In genomic region chr2:72297716-72298082, GRCm38 (mm10) we compare ENCODE assay signal across 8 mouse cellular contexts. TPM values are rescaled to one million over a fixed set of nuclear protein-coding genes. Genes with fewer than 3 reads are reported as not detected.
DNase-seq lines count a peak whose midpoint lies in the region; ATAC-seq and TF ChIP-seq lines count a peak whose summit lies in the region.

No protein-coding gene starts in this region.

- peak overlapping the region; percentile 44 for H3K4me2 ChIP-seq in heart, embryonic 14.5 days (ENCODE audit: low read length)
- H3K4me2 ChIP-seq in limb, embryonic 14.5 days (replicated peaks; ENCODE audit: low read depth, low read length, severe bottlenecking), result no peak overlapping the region
- no peak overlapping the region for H3K4me2 ChIP-seq in hindbrain, embryonic 11.5 days (replicated peaks; ENCODE audit: low read depth, low read length)

- H3K36me3 ChIP-seq in heart, embryonic 14.5 days (ENCODE audit: control insufficient read depth, insufficient read depth, low read length), result peaks cover 44% of the 10 kb centered on the region
- no peaks in the 10 kb centered on the region for H3K36me3 ChIP-seq in limb, embryonic 14.5 days (ENCODE audit: control insufficient read depth, insufficient read depth, low read length)
- no peaks in the 10 kb centered on the region for H3K36me3 ChIP-seq in hindbrain, embryonic 11.5 days (ENCODE audit: control insufficient read depth, insufficient read depth, low read length)

- peak; percentile 69 for ATAC-seq in heart, embryonic 14.5 days (ENCODE audit: insufficient number of reproducible peaks, insufficient read depth, low FRiP score, low read depth)
- ATAC-seq in limb, embryonic 14.5 days (ENCODE audit: low FRiP score, low read depth), result no peak
- no peak for ATAC-seq in hindbrain, embryonic 11.5 days (ENCODE audit: low FRiP score)

- peaks cover 2 to 20% of the 10 kb centered on the region in 2 experiments for H3K4me1 ChIP-seq in heart, embryonic 14.5 days (ENCODE audit: control insufficient read depth in 2 of 2, insufficient read depth in 2 of 2, low read length in 2 of 2)
- no peaks in the 10 kb centered on the region for H3K4me1 ChIP-seq in limb, embryonic 14.5 days (ENCODE audit: control insufficient read depth, insufficient read depth, low read length)
- no peaks in the 10 kb centered on the region for H3K4me1 ChIP-seq in hindbrain, embryonic 11.5 days (replicated peaks; ENCODE audit: control insufficient read depth, insufficient read depth, low read length)

- H3K9me3 ChIP-seq in heart, embryonic 14.5 days (ENCODE audit: control insufficient read depth, low read length), result no peaks in the 10 kb centered on the region
- H3K9me3 ChIP-seq in limb, embryonic 14.5 days (ENCODE audit: control insufficient read depth, low read length), result no peaks in the 10 kb centered on the region
- no peaks in the 10 kb centered on the region for H3K9me3 ChIP-seq in hindbrain, embryonic 11.5 days (ENCODE audit: control insufficient read depth, low read length)

- peak overlapping the region; percentile 42; the same call in 1 of the 2 replicates for H3K9ac ChIP-seq in heart, embryonic 14.5 days (ENCODE audit: low read length)
- no peak overlapping the region for H3K9ac ChIP-seq in limb, embryonic 14.5 days (ENCODE audit: low read depth, low read length, severe bottlenecking)
- no peak overlapping the region for H3K9ac ChIP-seq in hindbrain, embryonic 11.5 days (ENCODE audit: low read depth, low read length)

- TF ChIP-seq POLR2A in limb, embryonic 14.5 days (IDR thresholded peaks at IDR 0.05; ENCODE audit: borderline replicate concordance, extremely low read depth, insufficient read depth, insufficient read length), result no peak

- DNase-seq in adrenal gland, adult 2 months, result peak; percentile 31
- no peak for DNase-seq in adrenal gland, adult 8-10 months
- DNase-seq in R1 (ENCODE audit: low read depth, low spot score), result peak; percentile 24
- DNase-seq in limb, embryonic 14.5 days (ENCODE audit: low spot score), result no peak
- no peak for DNase-seq in right cerebral cortex, adult 2 months (ENCODE audit: low spot score in 2 of 2)
- no peak for DNase-seq in testis, postnatal 14 days (ENCODE audit: low spot score)
- DNase-seq in hindbrain, embryonic 11.5 days (ENCODE audit: low spot score), result no peak

- no peak overlapping the region for H3K4me3 ChIP-seq in heart, embryonic 14.5 days (ENCODE audit: control insufficient read depth in 1 of 2, insufficient read depth in 1 of 2, low read depth in 1 of 2, low read length in 2 of 2)
- no peak overlapping the region for H3K4me3 ChIP-seq in limb, embryonic 14.5 days (replicated peaks; ENCODE audit: low read length)
- H3K4me3 ChIP-seq in hindbrain, embryonic 11.5 days (ENCODE audit: low read depth, low read length), result no peak overlapping the region

- H3K27me3 ChIP-seq in heart, embryonic 14.5 days (ENCODE audit: control insufficient read depth, insufficient read depth, low read length), result no peaks in the 10 kb centered on the region
- no peaks in the 10 kb centered on the region for H3K27me3 ChIP-seq in limb, embryonic 14.5 days (ENCODE audit: control insufficient read depth, insufficient read depth, low read length)
- no peaks in the 10 kb centered on the region for H3K27me3 ChIP-seq in hindbrain, embryonic 11.5 days (ENCODE audit: control insufficient read depth, insufficient read depth, low read length)

- H3K27ac ChIP-seq in heart, embryonic 14.5 days (replicated peaks in 1 of 2; ENCODE audit: control insufficient read depth in 1 of 2, insufficient read depth in 1 of 2, low read depth in 2 of 2, low read length in 2 of 2), result peak overlapping the region; percentile 63 to 71
- H3K27ac ChIP-seq in limb, embryonic 14.5 days (replicated peaks; ENCODE audit: low read depth, low read length), result peak overlapping the region; percentile 0; the same call in 1 of the 2 replicates
- no peak overlapping the region for H3K27ac ChIP-seq in hindbrain, embryonic 11.5 days (ENCODE audit: low read depth, low read length)

- 42% methylated on average over 10 of the region's 10 CpGs for WGBS in heart, embryonic 14.5 days
- 67% methylated on average over 10 of the region's 10 CpGs for WGBS in limb, embryonic 14.5 days
- 70% methylated on average over 10 of the region's 10 CpGs for WGBS in hindbrain, embryonic 11.5 days

RNA-seq across cellular contexts. Expression of gene Map3k20, which starts 12.3 kb away (rescaled TPM):
- 10 to 100 TPM; 25.8 to 27.3 TPM for total RNA-seq in adrenal gland, adult 2 months (2021)
- polyA plus RNA-seq in adrenal gland, adult 2 months (2012; rRNA removed), result 3.3 and 5.1 TPM in 2 replicates
- 10 to 100 TPM; 30.6 to 46.2 (median 35.6) TPM for total RNA-seq in adrenal gland, adult 8-10 months (2022)
- polyA plus RNA-seq in heart, embryonic 14.5 days (2014; fragmentation: Nextera tagmentation; extraction: Ambion mirVana), result 85.1 and 91.0 TPM in 2 replicates
- 13.4 and 14.6 TPM in 2 replicates for polyA plus RNA-seq in limb, embryonic 14.5 days (2012; rRNA removed)
- 18.2 and 21.1 TPM in 2 replicates for polyA plus RNA-seq in limb, embryonic 14.5 days (2014; fragmentation: Nextera tagmentation; extraction: Ambion mirVana)
- polyA plus RNA-seq in hindbrain, embryonic 11.5 days (2014; fragmentation: Nextera tagmentation; extraction: Ambion mirVana), result 9.1 and 11.0 TPM in 2 replicates

Comparison
In these comparisons a context has a peak if more than half of its experiments do, and no peak if none do; other contexts are left out.
1. DNase-seq: peak in adrenal gland, adult 2 months (single experiment) and R1 (single experiment); none in adrenal gland, adult 8-10 months (single experiment), limb, embryonic 14.5 days (single experiment), right cerebral cortex, adult 2 months (0 of 2), testis, postnatal 14 days (single experiment) and hindbrain, embryonic 11.5 days (single experiment).